Mouse (Mus musculus): ENCODE results near the gene Patl1. TPM values are rescaled to one million over a fixed set of nuclear protein-coding genes. Genes with fewer than 3 reads are reported as not detected.
"Not testable (repeated sequence)": the region's sequence is repeated elsewhere in the genome, so short reads cannot be mapped to it uniquely, and the experiment has no call there.

Patl1 gene
- polyA plus RNA-seq, 1 experiment from 2014 or later = 20.6 TPM

DNA sequence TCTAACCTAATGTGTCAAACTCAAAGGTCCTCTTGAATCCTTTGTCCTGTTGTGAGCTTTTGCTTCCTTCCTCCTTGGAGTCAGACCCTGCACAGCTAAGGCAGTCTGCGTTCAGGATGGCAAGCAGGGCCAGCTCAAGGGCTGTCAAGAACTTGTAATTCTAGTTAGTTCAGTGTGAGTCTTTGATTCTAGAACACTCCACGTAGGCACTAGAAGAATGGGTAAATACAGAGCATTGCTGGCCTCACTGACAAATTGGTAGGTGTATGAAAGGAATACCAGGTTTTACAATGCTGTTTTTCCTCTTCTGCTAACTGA lies 62.0 kb downstream of the Patl1 start:
- 90% methylated on average over 2 of the region's 2 CpGs for WGBS
- no peaks in the 10 kb centered on the region for H3K27me3 ChIP-seq (ENCODE audit: insufficient read depth, poor library complexity, severe bottlenecking)
- no peak for DNase-seq (ENCODE audit: low spot score)
- H3K27ac ChIP-seq = no peak overlapping the region
- H3K9me3 ChIP-seq = no peaks in the 10 kb centered on the region
- peaks cover 19% of the 10 kb centered on the region for H3K4me1 ChIP-seq
- H3K4me3 ChIP-seq = no peak overlapping the region
- peaks cover 87% of the 10 kb centered on the region for H3K36me3 ChIP-seq

DNA sequence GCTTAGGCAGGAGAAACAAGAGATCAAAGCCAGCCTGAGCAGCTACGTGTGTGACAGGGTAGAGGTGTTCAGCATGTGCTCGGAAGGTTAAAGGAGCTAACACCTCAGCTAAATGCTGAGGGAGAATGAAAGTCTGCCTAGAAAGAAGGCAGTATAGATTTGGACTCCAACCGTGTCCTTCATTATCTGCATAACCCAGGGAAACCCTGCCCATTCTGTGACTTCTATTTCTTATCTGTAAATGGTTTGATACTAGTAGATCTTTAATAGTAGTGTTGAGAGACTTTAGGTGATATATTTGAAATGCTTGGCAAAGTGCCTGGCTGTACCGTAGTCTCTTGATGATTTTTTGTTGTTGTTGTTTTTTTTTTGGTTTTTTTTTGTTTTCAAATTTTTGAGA lies 63.5 kb downstream of the Patl1 start:
- WGBS = 75% methylated on average over 4 of the region's 4 CpGs

DNA sequence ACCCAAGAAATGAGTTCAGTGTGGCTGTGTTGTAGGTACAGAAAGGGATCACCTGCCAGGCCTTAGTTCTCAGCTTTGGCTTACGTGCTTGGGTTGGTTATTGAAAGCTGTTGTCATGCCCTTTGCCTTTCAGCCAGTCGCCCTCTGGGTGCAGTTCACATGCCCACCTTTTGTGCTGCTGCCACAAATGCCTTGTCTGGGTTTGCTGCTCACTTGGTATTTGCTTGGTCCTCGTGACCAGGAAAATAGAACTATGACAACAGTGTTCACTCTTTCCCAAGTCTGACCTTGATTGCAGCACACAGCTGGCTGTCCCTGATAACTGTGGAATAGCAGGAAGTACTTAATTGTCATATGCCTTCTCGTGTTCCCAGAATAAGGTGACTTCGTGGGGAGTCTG lies 65.2 kb downstream of the Patl1 start:
- Histone ChIP-seq H3K27ac (no peak overlapping the region), H3K27me3 (ENCODE audit: insufficient read depth, poor library complexity, severe bottlenecking) (no peaks in the 10 kb centered on the region), H3K4me3 (no peak overlapping the region), H3K4me1 (peaks cover 10% of the 10 kb centered on the region; the same call in 1 of the 2 replicates), H3K36me3 (peaks cover 99% of the 10 kb centered on the region), H3K9me3 (no peaks in the 10 kb centered on the region)
- 74% methylated on average over 5 of the region's 5 CpGs for WGBS
- no peak for DNase-seq (ENCODE audit: low spot score)

More for the DNA sequence above, 63.5 kb downstream of the Patl1 start:
- Histone ChIP-seq H3K9me3 (no peaks in the 10 kb centered on the region), H3K4me1 (peaks cover 12% of the 10 kb centered on the region; the same call in 1 of the 2 replicates), H3K4me3 (no peak overlapping the region), H3K36me3 (peaks cover 99% of the 10 kb centered on the region), H3K27ac (no peak overlapping the region), H3K27me3 (ENCODE audit: insufficient read depth, poor library complexity, severe bottlenecking) (no peaks in the 10 kb centered on the region)
- no peak for DNase-seq (ENCODE audit: low spot score)

DNA sequence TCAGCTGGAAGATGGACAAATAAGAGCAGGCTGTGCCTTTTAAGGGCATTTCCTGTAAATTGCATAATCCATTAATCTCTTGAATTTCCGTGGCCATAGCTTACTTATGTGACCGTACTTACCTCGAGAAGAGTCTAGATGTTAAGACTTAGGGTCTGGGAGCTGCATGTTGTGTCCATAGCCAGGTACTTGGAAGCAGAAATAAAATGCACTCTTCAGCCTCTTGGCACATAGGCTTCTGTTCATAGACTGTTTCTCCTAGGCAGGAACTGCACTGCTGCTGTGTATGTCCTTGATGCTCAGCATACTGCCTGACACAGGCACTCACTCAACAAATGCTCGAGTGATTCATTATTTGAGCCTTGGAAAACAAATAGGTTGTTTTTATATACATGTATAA lies 68.3 kb downstream of the Patl1 start:
- no peak overlapping the region for H3K4me3 ChIP-seq
- no peak for DNase-seq (ENCODE audit: low spot score)
- H3K9me3 ChIP-seq = no peaks in the 10 kb centered on the region
- peaks cover 6% of the 10 kb centered on the region; the same call in 1 of the 2 replicates for H3K4me1 ChIP-seq
- H3K27ac ChIP-seq = no peak overlapping the region
- H3K36me3 ChIP-seq = peaks cover 95% of the 10 kb centered on the region
- 90% methylated on average over 4 of the region's 4 CpGs for WGBS
- no peaks in the 10 kb centered on the region for H3K27me3 ChIP-seq (ENCODE audit: insufficient read depth, poor library complexity, severe bottlenecking)

DNA sequence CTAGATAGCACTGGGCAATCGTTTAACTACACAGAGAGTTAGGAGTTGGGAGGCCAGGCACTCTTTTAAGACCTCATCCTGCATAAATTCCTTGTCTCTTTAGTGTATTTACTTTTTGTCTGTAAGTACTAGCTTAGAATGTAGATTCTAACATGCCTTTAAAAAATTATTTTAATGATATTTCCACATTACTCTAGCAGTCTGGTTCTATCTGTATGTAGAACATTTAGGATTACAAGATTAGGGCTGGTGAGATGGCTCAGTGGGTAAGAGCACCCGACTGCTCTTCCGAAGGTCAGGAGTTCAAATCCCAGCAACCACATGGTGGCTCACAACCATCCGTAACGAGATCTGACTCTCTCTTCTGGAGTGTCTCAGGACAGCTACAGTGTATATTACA lies 72.4 kb downstream of the Patl1 start:
- not testable (repeated sequence) for H3K4me3 ChIP-seq; DNase-seq (ENCODE audit: low spot score); H3K27ac ChIP-seq; H3K4me1 ChIP-seq; H3K27me3 ChIP-seq (ENCODE audit: insufficient read depth, poor library complexity, severe bottlenecking); H3K9me3 ChIP-seq
- WGBS = 83% methylated on average over 5 of the region's 5 CpGs
- peaks cover 94% of the 10 kb centered on the region for H3K36me3 ChIP-seq

DNA sequence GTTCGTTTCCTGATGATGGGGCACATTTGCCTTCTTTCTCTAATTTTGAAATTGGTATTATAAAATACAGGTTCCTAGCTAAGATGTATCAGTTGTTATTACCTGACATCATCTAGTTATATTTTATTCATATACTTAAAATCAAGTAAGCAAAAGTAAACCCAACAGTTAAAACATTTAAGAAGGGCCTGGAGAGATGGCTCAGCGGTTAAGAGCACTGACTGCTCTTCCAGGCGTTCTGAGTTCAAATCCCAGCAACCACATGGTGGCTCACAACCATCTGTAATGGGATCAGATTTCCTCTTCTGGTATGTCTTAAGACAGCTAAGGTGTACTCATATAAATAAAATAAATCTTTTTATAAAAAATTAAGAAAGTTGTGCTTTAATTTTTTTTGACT lies 75.6 kb downstream of the Patl1 start:
- H3K4me1 ChIP-seq = no peaks in the 10 kb centered on the region
- no peaks in the 10 kb centered on the region for H3K27me3 ChIP-seq (ENCODE audit: insufficient read depth, poor library complexity, severe bottlenecking)
- DNase-seq (ENCODE audit: low spot score) = no peak
- no peaks in the 10 kb centered on the region for H3K9me3 ChIP-seq
- H3K4me3 ChIP-seq = no peak overlapping the region
- no peak overlapping the region for H3K27ac ChIP-seq
- peaks cover 92% of the 10 kb centered on the region for H3K36me3 ChIP-seq
- WGBS = 87% methylated on average over 3 of the region's 3 CpGs

DNA sequence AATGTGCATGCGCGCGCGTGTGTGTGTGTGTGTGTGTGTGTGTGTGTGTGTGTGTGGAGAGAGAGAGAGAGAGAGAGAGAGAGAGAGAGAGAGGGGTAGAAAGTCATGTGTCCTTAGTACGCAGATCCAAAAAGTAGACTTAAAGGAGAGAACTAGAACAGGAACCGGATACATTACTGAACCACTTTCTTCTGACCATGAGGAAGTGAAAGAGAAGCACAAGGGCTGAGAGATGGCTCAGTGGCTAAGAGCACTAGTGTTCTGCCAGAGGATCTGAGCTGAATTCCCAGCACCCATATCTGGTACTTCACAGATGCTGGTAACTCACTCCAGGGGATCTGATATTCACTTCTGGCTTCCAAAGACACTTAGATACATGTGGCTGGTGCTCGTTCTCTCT lies 77.1 kb downstream of the Patl1 start:
- H3K4me1 ChIP-seq = no peaks in the 10 kb centered on the region
- no peak overlapping the region for H3K27ac ChIP-seq
- H3K27me3 ChIP-seq (ENCODE audit: insufficient read depth, poor library complexity, severe bottlenecking) = no peaks in the 10 kb centered on the region
- no peaks in the 10 kb centered on the region for H3K9me3 ChIP-seq
- WGBS = 96% methylated on average over 7 of the region's 7 CpGs
- H3K36me3 ChIP-seq = peaks cover 89% of the 10 kb centered on the region
- H3K4me3 ChIP-seq = no peak overlapping the region
- DNase-seq (ENCODE audit: low spot score) = no peak

DNA sequence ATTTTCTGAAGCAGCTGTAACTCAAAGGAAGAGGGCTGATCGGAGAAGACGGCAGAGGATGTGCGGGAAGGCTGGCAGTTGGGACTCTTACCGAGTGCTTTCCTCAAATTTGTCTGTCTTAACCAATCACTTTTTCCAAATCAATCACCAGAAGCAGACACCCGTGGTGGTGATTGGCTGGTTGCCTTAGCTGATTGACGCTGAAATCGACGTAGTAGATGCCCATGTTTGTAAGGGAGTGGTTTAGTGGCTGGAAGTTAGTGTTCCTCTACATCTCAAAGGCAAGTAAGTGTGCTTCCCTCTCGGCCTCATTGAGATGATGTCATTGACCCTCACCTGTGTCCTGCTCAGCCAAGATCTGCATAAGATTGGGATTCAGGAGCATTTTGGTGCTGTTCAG lies 79.8 kb downstream of the Patl1 start:
- H3K9me3 ChIP-seq = no peaks in the 10 kb centered on the region
- 0 out of 2 replicates have a peak, but pooled peaks cover 4% of the 10 kb centered on the region for H3K4me1 ChIP-seq
- H3K27me3 ChIP-seq (ENCODE audit: insufficient read depth, poor library complexity, severe bottlenecking) = no peaks in the 10 kb centered on the region
- no peak overlapping the region for H3K4me3 ChIP-seq
- WGBS = 92% methylated on average over 9 of the region's 9 CpGs
- no peak overlapping the region for H3K27ac ChIP-seq
- no peak for DNase-seq (ENCODE audit: low spot score)
- H3K36me3 ChIP-seq = peaks cover 76% of the 10 kb centered on the region

DNA sequence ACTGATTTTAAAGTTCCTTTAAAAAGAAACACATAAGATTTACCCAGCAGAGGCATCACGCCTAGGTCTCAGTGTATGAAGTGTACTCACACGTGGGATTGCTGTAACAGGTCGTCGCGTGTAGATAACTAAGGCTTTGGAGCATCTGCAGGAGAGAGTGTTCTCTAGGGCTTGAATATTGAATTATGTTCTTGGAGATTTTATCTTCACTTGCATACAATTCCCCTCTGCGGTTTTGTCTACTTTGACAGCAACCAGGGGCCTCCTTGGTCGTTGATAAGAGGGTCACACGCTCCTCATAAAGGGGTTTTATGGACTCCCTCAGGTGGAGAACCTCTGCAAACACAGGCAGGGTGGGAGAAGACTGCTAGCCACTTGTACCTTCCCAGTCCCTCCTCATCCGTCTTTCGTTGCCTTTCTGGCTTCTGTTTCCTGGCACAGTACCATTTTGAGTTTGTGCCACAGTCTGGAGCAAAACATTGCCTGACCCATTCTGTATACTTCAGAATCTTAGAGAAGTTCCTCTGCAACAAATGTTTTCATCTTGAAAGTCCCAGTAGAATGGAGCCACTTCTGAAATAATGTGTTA lies 80.3 kb downstream of the Patl1 start:
- H3K4me3 ChIP-seq = no peak overlapping the region
- DNase-seq (ENCODE audit: low spot score) = no peak
- 0 out of 2 replicates have a peak, but pooled peaks cover 4% of the 10 kb centered on the region for H3K4me1 ChIP-seq
- H3K27ac ChIP-seq = no peak overlapping the region
- H3K36me3 ChIP-seq = peaks cover 73% of the 10 kb centered on the region
- WGBS = 87% methylated on average over 10 of the region's 10 CpGs
- no peaks in the 10 kb centered on the region for H3K9me3 ChIP-seq
- no peaks in the 10 kb centered on the region for H3K27me3 ChIP-seq (ENCODE audit: insufficient read depth, poor library complexity, severe bottlenecking)

Small RNAs within 50 kb of the gene (microRNA-seq; reads per million reads assigned to microRNA genes)
- 9.8 reads per million, percentile 24 among the genes with 10 or more reads in this experiment for gene Mir6994

Other genes with a start within 250 kb of the Patl1 start
- not detected in 2 replicates for gene Oosp1, start 221.2 kb upstream of the Patl1 start, polyA plus RNA-seq (2016; fragmentation: Nextera tagmentation; extraction: Ambion mirVana)
- gene Oosp3, start 215.3 kb upstream of the Patl1 start, polyA plus RNA-seq (2016; fragmentation: Nextera tagmentation; extraction: Ambion mirVana) = not detected in 2 replicates
- gene Gif, start 164.8 kb upstream of the Patl1 start, polyA plus RNA-seq (2016; fragmentation: Nextera tagmentation; extraction: Ambion mirVana) = not detected in 2 replicates
- 73.0 and 74.7 TPM in 2 replicates for gene Mrpl16, start 142.0 kb upstream of the Patl1 start, polyA plus RNA-seq (2016; fragmentation: Nextera tagmentation; extraction: Ambion mirVana)
- gene Stx3, start 93.0 kb upstream of the Patl1 start, polyA plus RNA-seq (2016; fragmentation: Nextera tagmentation; extraction: Ambion mirVana) = 7.5 and 11.6 TPM in 2 replicates
- not detected in 2 replicates for gene Olfr1417, start 73.2 kb upstream of the Patl1 start, polyA plus RNA-seq (2016; fragmentation: Nextera tagmentation; extraction: Ambion mirVana)
- gene Olfr1418, start 51.3 kb upstream of the Patl1 start, polyA plus RNA-seq (2016; fragmentation: Nextera tagmentation; extraction: Ambion mirVana) = not detected in 2 replicates
- not detected in 2 replicates for gene Olfr1419, start 37.3 kb upstream of the Patl1 start, polyA plus RNA-seq (2016; fragmentation: Nextera tagmentation; extraction: Ambion mirVana)
- 0.06 and 0.11 TPM in 2 replicates for gene Olfr1420, start 25.8 kb upstream of the Patl1 start, polyA plus RNA-seq (2016; fragmentation: Nextera tagmentation; extraction: Ambion mirVana)
- gene Osbp, start 53.5 kb downstream of the Patl1 start, polyA plus RNA-seq (2016; fragmentation: Nextera tagmentation; extraction: Ambion mirVana) = 4.7 and 5.8 TPM in 2 replicates
- 0.05 TPM in 1 of 2 replicates, not detected in the other for gene Olfr1423, start 128.9 kb downstream of the Patl1 start, polyA plus RNA-seq (2016; fragmentation: Nextera tagmentation; extraction: Ambion mirVana)
- gene Olfr1424, start 150.3 kb downstream of the Patl1 start, polyA plus RNA-seq (2016; fragmentation: Nextera tagmentation; extraction: Ambion mirVana) = not detected in 2 replicates
- not detected in 2 replicates for gene Olfr1425, start 165.3 kb downstream of the Patl1 start, polyA plus RNA-seq (2016; fragmentation: Nextera tagmentation; extraction: Ambion mirVana)
- not detected in 2 replicates for gene Olfr1426, start 179.6 kb downstream of the Patl1 start, polyA plus RNA-seq (2016; fragmentation: Nextera tagmentation; extraction: Ambion mirVana)
- not detected in 2 replicates for gene Olfr1427, start 190.9 kb downstream of the Patl1 start, polyA plus RNA-seq (2016; fragmentation: Nextera tagmentation; extraction: Ambion mirVana)
- gene Olfr1428, start 203.5 kb downstream of the Patl1 start, polyA plus RNA-seq (2016; fragmentation: Nextera tagmentation; extraction: Ambion mirVana) = not detected in 2 replicates
- not detected in 2 replicates for gene Olfr76, start 210.8 kb downstream of the Patl1 start, polyA plus RNA-seq (2016; fragmentation: Nextera tagmentation; extraction: Ambion mirVana)

All from heart, embryonic 10.5 days (tissue).